Mouse (Mus musculus) E14TG2a.4 (cell line): ENCODE measurements at regions not wholly inside any gene's neighbourhood (a gene's known extent, or its start where the extent isn't known, plus 50 kb on each side); places are given as distances from the start of the nearest gene placed in this dataset.

Experiments
- CTCF ChIP-seq: conservative IDR thresholded peaks from 2 replicates; pipeline ENCODE4 v1.5.1; 2014; ENCODE audit warnings: low read length
- NANOG ChIP-seq: IDR thresholded peaks from 2 replicates; pipeline ENCODE4 v1.6.1; 2014; ENCODE audit warnings: borderline replicate concordance, low read length, mixed read lengths
- POU5F1 ChIP-seq: IDR thresholded peaks from 2 replicates; pipeline ENCODE4 v1.6.1; 2014; ENCODE audit warnings: low read length, borderline replicate concordance

DNA sequence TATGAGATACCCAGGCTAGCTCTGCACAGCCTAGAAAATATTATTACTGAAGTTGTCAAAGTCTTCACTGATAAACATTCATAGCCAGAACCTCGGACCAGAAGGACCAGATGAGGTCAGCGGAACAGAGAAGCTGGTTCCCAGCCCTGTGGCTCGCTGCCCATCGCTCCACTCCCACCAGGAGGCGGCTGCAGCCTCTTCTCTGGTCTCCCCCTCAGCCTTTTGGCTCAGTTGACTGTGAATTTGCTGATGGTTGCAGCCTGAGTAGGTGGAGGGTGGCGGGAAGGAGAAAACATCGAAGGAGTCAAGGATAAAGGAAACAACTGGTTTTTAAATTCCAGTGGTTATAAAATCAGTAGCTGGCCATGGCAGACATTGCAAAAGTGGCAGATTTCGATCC lies 221.7 kb upstream of the Klf3 start:
- TF ChIP-seq CTCF (no peak), NANOG (no peak), POU5F1 (no peak)
